Comparison of ENCODE assay signal across 15 mouse cellular contexts in genomic region chr17:87246103-87246502, GRCm38 (mm10).
"Had no signal": no experiment of that assay in that cellular context is flagged by ENCODE, and none has a peak within 500 bp of the region (broad histone marks: within the 10 kb centered on the region; RNA-seq: fewer than 3 reads in every experiment).

No protein-coding gene starts in this region.

- DNase-seq: kidney, adult 2 months; kidney, postnatal 36 days; layer of hippocampus, postnatal 36 days; lung, adult 18-20 months; lung, postnatal 10 days; lung, postnatal 36 days; midbrain, embryonic 14.5 days; thymus, adult 2 months; thymus, postnatal 14 days; thymus, postnatal 4 days had no signal

- H3K36me3 ChIP-seq: liver, embryonic 12.5 days; liver, embryonic 15.5 days; lung, embryonic 15.5 days had no signal

- H3K4me3 ChIP-seq: left cerebral cortex, adult 2 months; liver, embryonic 12.5 days; liver, embryonic 15.5 days; lung, embryonic 15.5 days had no signal

- H3K9me3 ChIP-seq: liver, embryonic 12.5 days; liver, embryonic 15.5 days; lung, embryonic 15.5 days had no signal

- H3K27me3 ChIP-seq: liver, embryonic 12.5 days; liver, embryonic 15.5 days; lung, embryonic 15.5 days had no signal

- H3K27ac ChIP-seq: left cerebral cortex, adult 2 months had no signal

- H3K9ac ChIP-seq: liver, embryonic 12.5 days; liver, embryonic 15.5 days; lung, embryonic 15.5 days had no signal

- H3K4me2 ChIP-seq: liver, embryonic 12.5 days; liver, embryonic 15.5 days; lung, embryonic 15.5 days; midbrain, embryonic 11.5 days had no signal
